Mouse (Mus musculus) urinary bladder, postnatal 25 days (tissue): Measurements from ENCODE around the gene Tenm2.

ENCODE experiments used
- DNase-seq: peaks from one replicate; pipeline ENCODE4 v3.0.0; 2022; ENCODE audit warnings: low spot score

Gene Tenm2

DNA sequence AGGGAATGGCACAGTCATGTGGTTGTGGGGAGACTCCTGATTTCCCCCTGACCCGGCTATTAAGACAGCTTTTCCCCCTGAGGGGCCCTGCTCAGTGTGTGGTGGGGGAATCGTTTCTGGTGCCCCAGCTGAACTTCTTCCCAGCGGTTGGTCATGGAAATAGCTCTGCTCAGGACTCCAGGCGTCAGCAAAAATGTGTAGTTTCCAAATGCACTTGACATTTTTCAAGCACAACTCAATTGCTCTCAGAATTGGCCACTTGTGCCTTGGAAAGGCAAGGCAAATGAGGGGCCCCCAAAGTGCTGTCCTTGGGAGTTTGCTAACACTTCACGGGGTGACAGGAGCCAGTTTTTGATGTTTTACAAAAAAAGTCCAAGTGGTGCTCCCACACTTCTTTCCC is 959.7 kb downstream of the Tenm2 start:
- DNase-seq: no peak

DNA sequence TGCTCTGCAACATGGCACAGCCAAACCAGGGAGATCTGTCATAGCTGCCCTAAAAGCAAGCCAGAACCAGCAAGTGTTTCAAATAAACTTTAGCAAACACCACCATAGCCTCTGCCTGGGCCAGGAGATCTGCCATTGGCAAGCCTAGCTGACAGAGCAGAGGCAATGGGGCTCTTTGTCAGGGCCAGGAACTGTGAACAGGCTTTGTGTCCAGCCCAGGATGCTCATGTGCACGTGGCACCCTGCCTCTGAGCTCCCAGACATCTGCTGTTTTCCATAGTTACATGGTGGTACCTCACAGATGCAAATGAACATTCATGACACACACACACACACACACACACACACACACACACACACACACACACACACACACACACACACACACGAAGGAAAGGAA is 963.6 kb downstream of the Tenm2 start:
- no peak for DNase-seq

DNA sequence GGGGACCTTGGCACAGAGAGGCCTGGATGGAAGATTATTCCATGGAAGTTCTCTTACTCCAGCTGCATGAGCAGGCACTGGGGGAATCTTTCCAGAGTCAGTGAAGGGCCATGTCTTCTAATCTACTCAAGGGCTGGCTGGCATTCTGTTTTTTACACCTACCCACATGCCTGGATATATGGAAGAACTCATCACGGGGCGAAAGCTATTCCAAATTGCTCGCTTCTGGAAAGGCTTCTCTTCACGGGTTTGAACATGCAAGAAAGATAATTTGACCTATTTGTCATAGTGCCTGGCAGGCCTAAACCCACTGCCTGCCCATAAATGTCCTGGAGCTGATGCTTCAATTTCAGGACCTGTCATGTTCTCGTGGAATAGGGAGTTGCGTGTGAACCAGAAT is 965.8 kb downstream of the Tenm2 start:
- DNase-seq: no peak

DNA sequence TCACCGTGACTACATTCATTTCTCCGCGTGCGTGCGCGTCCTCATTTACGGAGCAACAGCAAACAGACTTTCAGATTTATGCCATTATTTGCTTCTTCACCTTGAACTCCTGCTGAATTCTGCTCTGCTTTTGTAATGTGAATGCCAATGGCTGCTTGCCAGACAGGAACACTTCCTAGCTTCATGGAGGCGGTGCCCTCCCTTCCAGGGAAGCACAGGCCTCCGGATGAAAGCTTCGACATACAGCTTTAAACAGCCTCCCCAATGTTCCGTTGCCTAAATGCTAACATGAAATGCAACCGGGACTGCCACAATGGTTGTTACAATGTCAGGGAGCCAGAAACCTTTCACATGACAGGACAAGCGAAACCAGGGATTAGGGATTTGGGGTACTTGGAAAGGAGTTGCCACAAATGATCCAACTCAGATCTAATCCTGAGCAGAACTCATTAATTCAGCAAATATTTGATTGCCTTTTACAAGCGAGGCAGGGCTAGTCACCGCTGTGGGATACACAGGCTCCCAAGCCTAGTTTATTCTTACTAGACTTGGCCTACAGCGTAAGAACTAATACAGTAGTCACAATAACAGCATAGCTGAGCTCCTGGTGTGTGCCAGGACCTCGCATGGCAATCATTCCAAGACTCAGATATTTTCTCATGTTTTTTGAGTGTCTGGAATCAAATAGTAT is 970.8 kb downstream of the Tenm2 start:
- no peak for DNase-seq

DNA sequence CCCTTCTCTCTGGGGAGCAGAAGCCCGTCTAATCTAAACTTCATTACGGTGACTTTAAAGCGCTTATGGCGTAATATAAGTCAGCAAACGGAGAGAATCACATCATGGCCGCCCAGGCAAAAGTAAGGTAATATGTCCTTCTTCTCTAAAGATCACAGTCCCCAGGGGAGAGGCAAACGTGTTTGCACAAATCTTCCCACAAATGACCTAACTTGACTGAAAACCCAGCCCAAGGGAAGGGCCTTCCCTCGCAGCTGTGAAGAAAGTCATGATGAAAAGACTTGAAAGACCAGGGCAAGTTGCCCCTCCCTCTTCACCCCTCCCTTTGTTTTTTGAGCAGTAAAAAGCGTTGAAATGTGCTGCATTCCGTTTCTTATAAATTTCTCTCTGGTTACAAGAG is 971.9 kb downstream of the Tenm2 start:
- DNase-seq: no peak

DNA sequence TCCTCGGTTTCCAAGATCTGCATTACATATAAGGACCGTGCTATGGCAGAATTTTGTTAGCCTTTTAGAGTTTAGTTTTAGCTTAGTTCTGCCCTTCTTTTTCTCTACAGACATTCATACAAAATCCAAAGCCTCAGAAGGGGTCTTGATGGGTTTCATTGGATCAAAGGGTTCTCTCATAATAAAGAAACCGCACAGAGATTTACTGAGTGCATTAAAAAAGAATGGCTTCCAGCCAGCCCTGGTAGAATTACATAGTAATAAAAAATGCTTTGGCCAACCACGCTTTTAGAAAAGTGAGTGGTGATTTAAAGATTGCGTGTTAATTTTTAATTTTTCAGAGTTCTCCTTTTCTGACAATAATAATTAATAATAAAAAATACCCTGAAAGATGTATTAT is 978.6 kb downstream of the Tenm2 start:
- no peak for DNase-seq

DNA sequence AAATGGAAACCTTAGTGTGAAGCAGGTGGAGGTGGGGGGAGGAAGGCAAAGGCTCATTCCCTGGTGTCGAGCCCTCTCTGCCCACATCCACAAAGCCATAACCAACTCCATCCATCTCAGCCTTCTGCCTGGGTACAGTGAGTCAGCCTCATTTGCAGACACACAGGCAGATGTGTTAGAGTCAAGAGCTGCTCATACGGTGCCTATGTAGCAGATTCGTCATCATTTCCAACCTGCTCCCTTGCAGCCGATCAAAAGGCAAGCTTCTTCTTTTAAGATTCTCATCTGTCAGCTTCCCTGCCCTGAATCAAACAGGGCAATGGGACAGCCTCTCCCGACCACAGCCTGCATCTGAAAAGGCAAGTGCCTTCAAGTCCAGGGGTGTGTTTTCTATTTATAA is 979.0 kb downstream of the Tenm2 start:
- no peak for DNase-seq

DNA sequence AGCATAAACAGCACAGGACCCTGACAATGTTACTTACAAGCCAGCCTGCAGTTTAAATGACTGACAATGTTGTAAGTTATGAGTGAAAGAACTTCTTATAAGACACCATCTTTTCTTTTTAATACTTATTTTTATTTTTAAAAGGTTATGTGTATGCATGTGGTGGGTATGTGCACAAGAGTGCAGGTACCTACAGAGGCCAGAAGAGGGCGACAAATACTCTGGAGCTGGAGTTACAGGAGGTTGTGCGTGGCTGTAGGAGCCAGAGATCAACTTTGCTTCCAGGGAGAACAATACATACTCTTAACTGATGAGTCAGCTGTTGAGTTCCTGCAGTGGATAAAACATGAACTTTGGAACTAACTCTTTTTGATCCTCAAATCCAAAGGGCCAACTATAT is 981.7 kb downstream of the Tenm2 start:
- no peak for DNase-seq

DNA sequence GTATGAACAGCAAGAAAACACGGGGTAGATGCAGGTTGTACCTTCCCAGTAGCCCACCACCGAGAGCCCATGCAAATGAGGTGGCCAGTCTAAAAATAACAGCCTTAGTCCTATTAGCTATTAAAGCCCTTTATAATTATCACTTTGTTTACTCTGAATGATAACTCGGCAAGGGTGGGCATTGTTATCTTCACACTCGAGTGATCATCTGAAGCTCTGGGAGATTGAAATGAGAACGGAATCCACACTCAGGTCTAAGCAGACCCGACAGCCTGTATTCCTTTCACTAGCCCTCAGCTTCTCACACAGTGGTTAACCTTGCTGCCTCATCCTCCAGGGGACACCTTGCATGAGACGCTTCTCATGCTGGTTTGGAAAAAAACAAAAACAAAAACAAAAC is 985.7 kb downstream of the Tenm2 start:
- no peak for DNase-seq

DNA sequence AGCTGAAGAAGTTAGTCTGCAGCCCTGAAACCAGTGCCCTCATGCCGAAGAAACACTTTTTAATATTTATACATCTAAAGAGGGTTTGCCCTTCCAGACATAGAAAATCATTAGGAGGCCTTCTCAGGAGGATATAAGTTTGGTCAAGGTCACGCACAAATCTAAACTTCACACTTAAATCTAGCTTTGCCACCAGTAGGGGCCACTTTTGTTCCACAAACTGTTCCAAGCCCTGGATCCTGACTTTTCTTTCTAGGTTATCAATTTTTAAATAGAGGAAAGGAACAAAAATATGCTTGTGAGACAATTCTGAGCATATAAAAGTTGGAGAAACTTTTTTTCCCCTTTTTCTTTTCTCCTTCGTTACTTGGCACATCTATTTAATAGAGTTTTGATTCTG is 989.6 kb downstream of the Tenm2 start:
- DNase-seq: no peak

DNA sequence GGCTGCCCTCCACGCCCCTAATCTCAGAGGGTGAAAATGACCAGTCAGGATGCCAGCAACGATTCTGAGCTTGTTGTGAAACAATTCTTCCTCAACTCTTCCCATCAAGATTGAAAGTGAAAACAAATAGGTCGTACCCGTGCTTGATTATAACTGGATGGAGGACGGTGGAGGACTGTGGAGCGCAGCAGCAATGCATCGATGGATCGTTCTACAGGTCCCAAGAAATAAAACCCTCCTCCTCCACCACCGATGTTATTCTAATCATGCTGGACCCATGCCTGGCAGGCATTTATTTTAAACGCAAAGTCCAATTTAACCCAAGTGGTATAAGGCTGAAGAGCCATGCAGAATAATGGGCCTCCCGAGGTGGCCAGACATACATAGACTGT is 991.3 kb downstream of the Tenm2 start:
- DNase-seq: no peak

DNA sequence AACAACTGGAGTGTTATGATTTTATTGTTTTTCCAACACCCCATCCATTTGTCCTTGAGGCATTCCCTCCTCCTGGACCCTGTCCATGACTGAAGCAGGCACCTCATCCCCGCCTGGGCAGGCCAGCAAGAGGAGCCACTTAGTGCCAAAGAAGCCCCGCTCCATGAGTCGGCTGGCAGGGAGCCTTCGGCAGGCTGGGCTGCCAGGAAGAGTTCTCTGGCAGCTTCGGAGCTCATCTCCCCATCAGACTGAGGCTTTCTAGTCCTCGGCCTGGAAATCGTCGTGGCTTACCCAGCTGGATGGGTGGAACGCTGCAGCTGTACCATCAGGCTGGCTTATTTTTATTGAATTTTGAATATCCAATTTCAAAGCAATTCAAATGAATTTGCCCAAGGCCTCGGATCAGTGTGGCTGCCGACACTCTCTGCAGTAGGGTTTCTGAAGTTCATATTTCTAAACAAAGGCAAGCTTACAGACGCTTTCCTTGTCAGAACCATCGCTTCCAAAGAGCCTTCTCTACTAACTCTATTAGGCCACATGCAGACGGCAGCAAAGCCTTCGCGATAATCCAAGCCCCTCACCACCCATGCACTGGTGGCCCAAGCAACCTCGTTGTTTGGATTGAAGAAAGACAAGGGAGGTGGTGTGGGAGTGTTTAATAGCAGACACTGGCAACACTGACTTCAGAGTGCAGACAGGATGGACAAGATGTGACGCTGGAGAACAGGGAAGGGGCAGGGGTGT is 991.8 kb downstream of the Tenm2 start:
- peak; percentile 3 for DNase-seq

DNA sequence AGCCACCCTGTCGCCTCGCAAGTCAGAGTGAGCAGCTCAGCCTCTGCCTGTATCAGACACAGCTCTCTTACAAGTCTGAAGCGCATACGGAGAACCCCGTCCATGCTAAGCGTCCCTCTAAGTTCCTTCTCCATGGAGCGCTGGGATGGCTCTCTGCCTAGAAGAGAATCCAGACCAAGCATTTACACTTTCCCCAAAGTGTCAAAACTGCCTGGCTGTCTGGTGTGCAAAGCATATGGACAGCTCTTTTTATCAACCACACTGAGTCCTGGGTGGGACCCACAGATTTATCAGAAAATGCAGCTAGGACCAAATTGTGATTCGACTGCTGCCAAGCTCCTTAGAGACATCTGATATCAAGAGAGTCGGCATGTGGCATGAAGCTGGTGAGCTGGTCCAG is 996.9 kb downstream of the Tenm2 start:
- no peak for DNase-seq

DNA sequence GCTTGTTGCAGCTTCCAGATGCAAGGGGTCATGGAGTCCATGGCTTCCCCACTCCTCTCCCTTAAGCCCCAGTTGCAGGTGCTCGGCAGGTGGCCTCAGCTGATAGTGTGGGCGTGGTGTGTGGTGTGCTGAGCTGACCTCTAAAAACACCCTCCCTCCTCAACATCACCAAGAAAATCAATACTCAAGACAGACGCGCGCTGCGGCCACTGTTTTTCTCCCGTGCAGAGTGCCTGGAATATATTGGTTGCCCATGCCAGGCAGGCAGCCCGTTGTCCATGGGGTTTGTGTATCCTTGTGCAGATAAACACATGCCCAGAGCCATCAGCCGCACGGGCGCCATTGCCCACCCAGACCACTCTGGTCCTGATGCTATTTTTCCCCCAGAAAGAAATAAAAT is 1007.1 kb downstream of the Tenm2 start:
- no peak for DNase-seq

DNA sequence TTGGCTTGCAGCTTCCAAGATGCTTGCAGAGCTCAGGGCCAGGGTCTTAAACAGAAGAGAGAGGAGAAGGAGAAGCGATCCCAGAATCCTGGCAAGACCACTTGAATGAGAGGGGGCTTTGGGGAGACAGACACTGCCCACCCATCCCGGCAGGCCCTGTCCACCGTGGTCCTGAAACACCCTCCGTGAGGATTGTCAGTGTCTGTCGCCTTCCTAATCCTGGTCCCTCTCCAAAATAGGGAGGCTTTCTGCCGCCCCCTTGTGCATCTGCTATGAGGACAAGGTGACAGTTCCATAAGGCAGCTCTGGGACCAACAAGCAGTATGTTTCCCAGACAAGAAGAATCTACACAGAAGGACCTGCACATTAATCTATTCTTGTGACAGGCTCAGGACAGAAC is 1007.6 kb downstream of the Tenm2 start:
- no peak for DNase-seq

DNA sequence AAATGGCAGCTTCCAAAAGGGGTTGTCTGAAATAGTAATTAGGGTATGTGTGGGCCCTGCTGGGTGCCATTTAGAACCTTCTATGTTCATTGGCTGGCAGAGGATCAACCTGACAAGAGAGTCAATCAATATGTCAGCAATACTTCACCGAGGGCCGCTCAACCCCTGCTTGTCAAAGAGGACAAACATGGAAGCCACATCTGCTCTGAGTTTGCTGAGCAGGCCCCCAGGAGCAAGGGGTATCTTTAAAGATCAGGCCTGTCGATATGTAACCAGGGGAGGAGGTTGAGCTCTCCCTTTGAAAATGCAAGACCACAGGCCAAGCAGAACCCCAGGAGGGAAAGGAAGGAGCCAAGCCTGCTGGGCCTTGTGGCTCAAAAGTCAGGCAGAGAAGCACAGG is 1009.7 kb downstream of the Tenm2 start:
- no peak for DNase-seq

DNA sequence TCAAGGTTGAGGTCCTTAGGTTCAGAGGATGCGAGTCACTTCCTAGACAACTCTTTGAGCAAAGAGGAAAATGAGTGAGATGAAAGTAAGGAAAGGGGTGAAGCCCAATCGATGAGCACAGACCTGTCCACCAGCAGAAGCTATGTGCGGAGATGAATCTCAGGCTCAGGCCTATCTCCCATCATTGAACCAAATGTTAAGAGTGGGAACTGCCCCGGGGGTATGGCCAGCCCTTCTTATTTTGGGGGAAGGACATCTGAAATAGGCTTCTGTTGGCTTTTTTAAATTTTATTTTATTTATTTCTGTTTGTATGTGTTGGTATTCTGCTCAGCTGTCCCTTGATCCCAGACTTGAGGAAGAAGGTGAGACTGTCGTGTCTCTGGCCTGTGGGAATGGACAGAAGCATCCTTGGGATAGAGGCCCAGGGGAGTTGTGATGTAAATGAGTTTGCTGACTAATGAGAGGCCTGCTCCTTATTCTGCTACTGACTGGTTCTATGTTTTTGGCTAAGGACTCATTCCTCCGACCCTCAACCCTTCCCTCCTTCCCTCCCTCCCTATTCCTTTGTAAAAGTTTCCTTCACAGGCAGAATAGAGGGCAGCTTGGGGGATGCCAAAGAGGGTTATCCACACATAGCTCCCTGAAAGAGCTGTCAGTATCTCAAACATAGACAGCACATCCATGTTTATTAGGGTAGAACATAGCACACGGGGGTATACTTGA is 1011.9 kb downstream of the Tenm2 start:
- no peak for DNase-seq

DNA sequence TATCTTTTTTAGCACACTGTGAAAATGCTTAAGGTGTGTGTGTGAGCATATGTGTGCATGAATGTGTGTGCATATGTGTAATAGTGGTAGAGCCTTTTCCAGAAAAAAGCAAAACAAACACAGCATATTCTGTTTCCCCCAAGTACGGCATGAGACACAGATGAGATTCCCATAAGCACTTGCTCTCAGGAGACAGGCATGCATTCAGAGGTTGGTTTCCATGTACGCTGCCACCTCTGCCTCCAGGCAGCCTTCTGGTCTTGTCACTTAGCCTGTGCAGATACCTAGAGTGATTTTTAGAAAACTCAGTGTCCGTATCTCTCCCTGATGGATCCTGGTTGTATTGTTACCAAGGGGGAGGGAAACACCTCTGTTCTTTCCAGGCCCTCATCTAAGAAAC is 1013.7 kb downstream of the Tenm2 start:
- DNase-seq: no peak

DNA sequence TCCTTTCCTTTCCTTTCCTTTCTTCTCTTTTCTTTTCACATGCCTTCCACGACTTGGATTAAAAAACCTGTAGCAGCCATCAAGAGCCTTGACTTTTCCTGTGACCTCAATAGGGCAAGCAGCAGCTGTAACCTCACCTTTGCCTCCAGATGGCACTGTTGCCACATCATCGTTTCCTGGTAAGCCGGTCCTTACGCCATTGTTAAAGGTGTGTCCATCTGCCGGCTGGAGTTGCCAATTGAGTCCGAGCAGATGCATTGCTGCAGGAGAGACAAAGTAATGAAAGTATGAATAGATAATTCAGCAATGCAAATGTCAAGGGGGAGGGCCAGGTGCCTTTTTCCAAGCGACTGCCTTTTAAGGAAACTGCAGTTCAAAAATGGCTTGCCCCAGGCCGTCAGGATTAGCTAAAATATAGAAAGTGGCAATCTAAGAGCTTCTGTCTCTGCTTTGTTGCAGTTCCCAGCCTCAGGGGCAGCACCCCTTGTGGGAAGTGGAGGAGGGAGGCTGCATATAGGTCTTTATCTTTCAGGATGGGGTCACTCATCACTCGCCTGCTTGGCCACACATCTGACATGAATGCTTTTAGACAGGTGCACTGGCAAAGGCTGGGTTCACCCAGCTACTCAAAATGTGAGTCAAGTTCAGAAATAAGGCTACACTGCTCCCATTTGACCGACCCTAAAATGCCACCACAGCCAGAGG is 1014.3 kb downstream of the Tenm2 start:
- peak; percentile 69 for DNase-seq

DNA sequence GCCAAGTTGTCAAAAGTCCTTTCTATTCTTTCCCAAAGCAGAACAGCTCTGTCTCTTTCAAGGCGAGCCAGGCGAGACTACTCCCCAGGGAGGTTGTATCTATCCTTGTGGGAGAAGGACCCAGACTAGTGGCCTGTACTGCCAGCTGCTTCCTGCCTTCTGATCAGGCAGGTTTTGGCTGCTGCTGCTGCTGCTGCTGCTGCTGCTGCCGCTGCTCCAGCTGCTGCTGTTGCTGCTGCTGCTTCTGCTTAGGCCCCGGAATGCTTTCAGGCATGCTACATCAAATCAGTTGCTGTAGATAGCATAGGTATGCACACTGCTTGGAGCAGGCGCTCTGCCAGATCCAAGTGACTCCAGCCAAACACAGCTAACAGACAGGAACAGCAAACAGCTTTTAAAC is 1015.1 kb downstream of the Tenm2 start:
- no peak for DNase-seq

DNA sequence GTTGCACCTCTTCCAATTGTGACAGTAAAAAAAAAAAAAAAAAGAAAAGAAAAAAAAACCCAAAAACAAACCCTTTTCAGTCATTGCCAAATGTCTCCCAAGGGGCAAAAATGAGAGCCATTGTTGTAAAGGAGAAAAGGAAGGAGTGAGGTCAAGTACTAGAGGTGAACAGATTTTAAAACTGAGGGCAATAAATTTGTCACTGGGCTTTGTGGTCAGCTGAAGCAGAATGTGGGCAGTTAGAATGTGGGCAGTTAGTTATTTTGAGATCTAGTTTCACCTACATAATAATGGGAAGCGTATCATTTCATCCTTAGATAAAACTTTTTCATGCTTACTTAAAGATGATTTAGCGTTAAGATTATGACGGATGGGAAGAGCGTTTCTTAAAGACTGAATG is 1016.2 kb downstream of the Tenm2 start:
- DNase-seq: no peak

DNA sequence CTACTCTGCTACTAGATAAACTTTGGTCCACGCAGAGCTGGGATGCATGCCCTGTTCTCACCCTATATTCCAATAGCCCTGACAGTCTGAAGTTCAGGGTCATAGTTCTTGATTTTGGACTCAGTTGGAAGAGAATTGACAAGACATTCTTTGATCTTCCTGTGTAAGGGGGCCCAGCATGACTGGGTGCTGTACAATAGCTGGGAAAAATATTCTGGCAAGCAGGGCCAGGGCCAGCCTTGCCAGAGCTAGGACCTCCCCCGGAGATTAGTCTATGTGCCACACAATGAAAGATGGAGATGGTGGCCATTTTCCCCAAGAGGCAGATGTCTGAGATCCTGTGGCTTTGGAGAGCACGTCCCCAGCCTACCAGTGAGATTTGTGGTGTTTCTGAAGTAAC is 1021.2 kb downstream of the Tenm2 start:
- DNase-seq: no peak

DNA sequence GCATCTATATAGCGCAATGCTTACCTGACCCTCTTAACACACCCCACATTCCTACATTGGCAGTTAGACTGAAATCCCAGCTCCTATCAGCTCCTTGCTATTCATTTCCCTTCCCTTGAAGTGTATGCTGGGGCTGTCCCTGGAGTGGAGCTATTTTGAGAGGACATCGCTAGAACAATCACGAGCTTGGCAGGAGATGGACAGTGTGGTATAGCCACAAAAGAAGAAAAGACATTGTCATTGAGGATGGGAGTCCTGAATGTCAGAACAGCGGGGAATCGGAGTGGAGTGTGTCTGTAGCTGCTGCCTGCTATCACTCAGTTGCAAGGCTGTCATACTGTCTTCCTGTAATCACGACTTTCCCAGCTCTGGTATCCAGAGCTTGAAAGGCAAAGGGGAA is 1031.4 kb downstream of the Tenm2 start:
- no peak for DNase-seq
